13 mouse cellular contexts compared by ENCODE assay signal in the genomic region with DNA sequence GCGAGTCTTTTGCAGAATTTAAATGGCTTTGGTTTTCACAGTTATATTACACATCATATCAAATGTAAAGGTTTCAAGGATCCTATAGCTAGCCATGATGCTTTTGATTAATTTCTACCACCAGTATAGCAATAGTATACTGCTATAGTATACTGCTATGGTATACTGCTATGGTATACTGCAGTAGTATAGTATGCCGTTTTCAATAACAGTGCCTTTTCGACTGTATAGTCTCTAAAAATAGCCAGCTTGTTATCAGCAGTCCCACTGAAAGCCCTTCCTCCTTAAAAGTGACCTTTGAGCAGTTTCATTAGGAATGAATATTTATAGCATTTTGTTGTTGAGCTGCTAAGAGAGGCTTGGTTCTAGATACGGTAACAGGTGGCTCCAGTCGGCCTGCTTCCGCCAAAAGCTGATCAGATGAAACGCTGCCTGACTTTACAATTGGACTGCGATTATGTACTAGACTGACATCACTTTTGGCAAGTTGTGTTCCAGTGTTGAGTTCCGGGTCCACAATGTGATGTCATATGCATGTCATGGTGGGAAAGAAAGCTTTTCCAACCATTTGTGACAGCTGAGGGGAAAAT. TPM values are rescaled to one million over a fixed set of nuclear protein-coding genes. Genes with fewer than 3 reads are reported as not detected.
"Had no signal": no experiment of that assay in that cellular context is flagged by ENCODE, and none has a peak within 500 bp of the region (broad histone marks: within the 10 kb centered on the region; RNA-seq: fewer than 3 reads in every experiment).

No protein-coding gene starts in this region.

- H3K4me3 ChIP-seq: layer of hippocampus, adult 2 months; limb, embryonic 10.5 days; liver, embryonic 15.5 days; midbrain, embryonic 13.5 days had no signal

- ATAC-seq: lung, postnatal 0 days; midbrain, embryonic 13.5 days had no signal

- H3K27me3 ChIP-seq: liver, embryonic 15.5 days; midbrain, embryonic 13.5 days had no signal

- H3K9ac ChIP-seq: liver, embryonic 15.5 days; midbrain, embryonic 13.5 days had no signal

- DNase-seq: kidney, postnatal 10 days; kidney, postnatal 4 days; lung, adult 2 months; lung, postnatal 36 days; right cerebral cortex, postnatal 14 days; thymus, postnatal 4 days had no signal

- H3K36me3 ChIP-seq: limb, embryonic 10.5 days; liver, embryonic 15.5 days; midbrain, embryonic 13.5 days had no signal

- H3K27ac ChIP-seq: layer of hippocampus, adult 2 months; limb, embryonic 10.5 days; liver, embryonic 15.5 days; midbrain, embryonic 13.5 days had no signal

- H3K4me2 ChIP-seq: liver, embryonic 11.5 days; liver, embryonic 15.5 days; midbrain, embryonic 13.5 days had no signal

- H3K4me1 ChIP-seq: limb, embryonic 10.5 days; liver, embryonic 15.5 days; midbrain, embryonic 13.5 days had no signal

- H3K9me3 ChIP-seq: limb, embryonic 10.5 days; liver, embryonic 15.5 days; midbrain, embryonic 13.5 days had no signal

RNA-seq across cellular contexts. Expression of a gene that starts 19.9 kb away (rescaled TPM):
- total RNA-seq: megakaryocyte progenitor cell, adult 5-6 weeks had no signal
